Mouse (Mus musculus) liver, embryonic 14.5 days (tissue): ENCODE data around the gene Trip4. TPM values are rescaled to one million over a fixed set of nuclear protein-coding genes. Genes with fewer than 3 reads are reported as not detected.
A peak's percentile ranks its signal among the peaks of the same experiment; 100 is the strongest.

ENCODE experiments used
- ATAC-seq: fragments of 200-750 bp; cut with Nextera tagmentation; 2 replicates; pipeline ENCODE4 v1.8.0; 2017; ENCODE audit warnings: moderate number of reproducible peaks, mild to moderate bottlenecking, moderate library complexity; ENCODE audit not compliant: insufficient read depth
- DNase-seq, 3 experiments: peaks; one replicate each; pipeline ENCODE4 v3.0.0-alpha.2; 2012 to 2013; ENCODE audit warnings: low read depth in 3 of 3, low spot score in 3 of 3
- H3K27ac ChIP-seq: fragments of 300-500 bp; sonication (generic); 2 replicates; pipeline ENCODE4 v1.5.1; 2014; ENCODE audit warnings: moderate library complexity, mild to moderate bottlenecking, control low read depth, inconsistent platforms
- H3K27me3 ChIP-seq: fragments of 300-500 bp; sonication (generic); 2 replicates; pipeline ENCODE4 v1.6.1; 2014; ENCODE audit warnings: mild to moderate bottlenecking, low read length, moderate library complexity; ENCODE audit not compliant: control insufficient read depth, insufficient read depth
- H3K36me3 ChIP-seq: fragments of 300-500 bp; sonication (generic); replicated peaks from 2 replicates; pipeline ENCODE4 v1.6.1; 2014; ENCODE audit warnings: low read depth; ENCODE audit not compliant: control insufficient read depth, insufficient read depth
- H3K4me1 ChIP-seq, 2 experiments: fragments of 200-500 bp in 1 of 2; fragments of 300-500 bp in 1 of 2; sonication (generic) in 1 of 2; replicated peaks; 2 replicates each; pipeline ENCODE4 v1.6.1; 2012 to 2014; ENCODE audit warnings: antibody characterized with exemption in 1 of 2, inconsistent platforms in 1 of 2, low read length in 1 of 2; ENCODE audit not compliant: control insufficient read depth in 2 of 2, insufficient read depth in 2 of 2
- H3K4me2 ChIP-seq: fragments of 300-500 bp; sonication (generic); 2 replicates; pipeline ENCODE4 v1.6.1; 2014; ENCODE audit warnings: low read depth, mild to moderate bottlenecking, control low read depth, moderate library complexity
- H3K4me3 ChIP-seq, 2 experiments: fragments of 200-500 bp in 1 of 2; fragments of 300-500 bp in 1 of 2; sonication (generic) in 1 of 2; 2 replicates each; pipeline ENCODE4 v1.5.1; 2012 to 2014; ENCODE audit warnings: low read depth in 2 of 2, low read length in 2 of 2, mild to moderate bottlenecking in 2 of 2, control low read depth in 1 of 2, inconsistent platforms in 1 of 2, moderate library complexity in 1 of 2; ENCODE audit not compliant: insufficient read depth in 1 of 2
- H3K9ac ChIP-seq: fragments of 300-500 bp; sonication (generic); replicated peaks from 2 replicates; pipeline ENCODE4 v1.6.1; 2014; ENCODE audit warnings: mild to moderate bottlenecking, control low read depth, moderate library complexity
- H3K9me3 ChIP-seq: fragments of 300-500 bp; sonication (generic); 2 replicates; pipeline ENCODE4 v1.6.1; 2016; ENCODE audit warnings: low read length, mixed read lengths; ENCODE audit not compliant: control insufficient read depth
- CTCF ChIP-seq: IDR thresholded peaks from 2 replicates; pipeline ENCODE4 v1.5.1; 2016; ENCODE audit warnings: antibody characterized with exemption, low read depth, control low read depth
- EP300 ChIP-seq: IDR thresholded peaks from 2 replicates; pipeline ENCODE4 v1.6.1; 2016; ENCODE audit warnings: antibody characterized with exemption, low read depth
- WGBS: fragments of 180-500 bp; shearing (Covaris S2); extraction: QIAGEN DNeasy Blood & Tissue Kit; methylation state at CpG from one replicate; pipeline ENCODE4 v1.1.7; 2014; ENCODE audit not compliant: insufficient replicate concordance; 5-methylcytosine and 5-hydroxymethylcytosine counted together
- polyA plus RNA-seq, 2 experiments: library from polyadenylated mRNA; depleted of rRNA in 1 of 2; stranded (reverse) in 1 of 2; unstranded in 1 of 2; fragments of >200 nt; fragmentation: Nextera tagmentation in 1 of 2; extraction: Ambion mirVana in 1 of 2; gene quantifications; 2 replicates each; pipeline versions ENCODE4 v1.2.1 to v1.2.3; 2012 to 2014

Gene Trip4
- polyA plus RNA-seq, 2 experiments: 4.6 to 9.9 TPM

- peak in 2 of 3 experiments; percentile 4 to 20 for DNase-seq
- no peaks in the 10 kb centered on the region for H3K27me3 ChIP-seq
- peak; percentile 53; the same call in 1 of the 2 replicates for ATAC-seq
- WGBS: 44% methylated on average over 1 of the region's 1 CpGs
- H3K27ac ChIP-seq: no peak overlapping the region
- no peaks in the 10 kb centered on the region for H3K36me3 ChIP-seq
- no peak for TF ChIP-seq CTCF
- peak; percentile 40; the same call in 1 of the 2 replicates for TF ChIP-seq EP300
- H3K4me3 ChIP-seq: no peak overlapping the region
- H3K4me1 ChIP-seq: peaks cover 9 to 12% of the 10 kb centered on the region in 2 experiments
- no peak overlapping the region for H3K9ac ChIP-seq
- no peaks in the 10 kb centered on the region for H3K9me3 ChIP-seq
- no peak overlapping the region for H3K4me2 ChIP-seq
These were observed 8.4 kb upstream of the Trip4 start for GRCm38 (mm10) chr9:65917015-65917414.

DNA sequence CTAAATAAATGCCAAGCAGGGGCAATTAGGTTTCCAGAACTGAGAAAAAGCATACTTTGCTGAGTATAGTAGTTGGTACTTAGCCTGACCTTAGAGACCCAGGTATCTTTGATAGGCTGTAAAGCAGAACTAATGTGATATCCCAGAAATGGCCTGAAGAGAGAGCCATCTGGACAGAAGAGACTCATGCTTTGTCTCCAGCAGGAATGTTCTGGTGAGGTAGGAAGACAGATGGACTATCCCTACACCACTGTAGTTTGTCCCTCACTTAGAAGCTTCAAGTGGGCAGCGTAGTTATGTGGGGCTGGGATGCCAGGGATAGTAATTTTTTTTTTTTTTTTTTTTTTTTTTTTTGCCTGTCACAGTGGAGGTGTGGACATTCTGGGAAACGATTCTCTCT, 5.4 kb upstream of the Trip4 start:
- Histone ChIP-seq H3K27me3 (no peaks in the 10 kb centered on the region), H3K9ac (no peak overlapping the region), H3K4me1 (peaks cover 11 to 21% of the 10 kb centered on the region in 2 experiments), H3K36me3 (no peaks in the 10 kb centered on the region), H3K4me3 (no peak overlapping the region), H3K9me3 (no peaks in the 10 kb centered on the region), H3K4me2 (no peak overlapping the region), H3K27ac (no peak overlapping the region)
- DNase-seq (no peak), ATAC-seq (no peak)
- TF ChIP-seq CTCF: no peak
- TF ChIP-seq EP300: no peak
- WGBS: 76% methylated on average over 2 of the region's 2 CpGs

DNA sequence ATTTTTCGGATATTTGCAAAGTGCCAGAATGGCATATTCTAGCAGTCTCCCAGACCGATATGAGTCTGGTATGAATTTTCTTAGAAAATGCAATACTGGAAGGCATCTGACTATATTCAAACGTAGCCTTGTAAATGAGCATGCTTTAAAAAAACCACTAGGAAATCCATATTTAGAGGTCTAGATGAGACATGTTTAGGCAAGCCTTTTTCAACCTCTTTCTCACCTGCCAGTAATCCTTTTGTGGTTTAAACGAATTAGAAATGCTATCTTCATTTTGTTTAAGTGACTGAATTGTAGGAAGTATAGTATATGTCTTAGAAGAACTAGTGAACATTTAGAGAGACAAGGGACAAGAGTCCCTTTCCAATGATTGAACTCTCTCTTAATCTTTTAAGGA, 1.2 kb upstream of the Trip4 start:
- peak overlapping the region; percentile 95 for H3K4me2 ChIP-seq
- no peak for TF ChIP-seq EP300
- no peak for TF ChIP-seq CTCF
- H3K4me3 ChIP-seq: peak overlapping the region; percentile 92 to 93
- ATAC-seq (no peak), DNase-seq (no peak)
- H3K9ac ChIP-seq: peak overlapping the region; percentile 84
- H3K27me3 ChIP-seq: no peaks in the 10 kb centered on the region
- peak overlapping the region; percentile 75 for H3K27ac ChIP-seq
- 2% methylated on average over 4 of the region's 4 CpGs for WGBS
- H3K36me3 ChIP-seq: peaks cover 8% of the 10 kb centered on the region
- H3K9me3 ChIP-seq: no peaks in the 10 kb centered on the region
- peaks cover 8 to 9% of the 10 kb centered on the region in 2 experiments for H3K4me1 ChIP-seq

- Histone ChIP-seq H3K4me1 (peaks cover 8 to 9% of the 10 kb centered on the region in 2 experiments), H3K9me3 (no peaks in the 10 kb centered on the region), H3K36me3 (peaks cover 8% of the 10 kb centered on the region), H3K4me2 (peak overlapping the region; percentile 95), H3K4me3 (peak overlapping the region; percentile 92 to 93), H3K27ac (peak overlapping the region; percentile 75), H3K27me3 (no peaks in the 10 kb centered on the region), H3K9ac (peak overlapping the region; percentile 84)
- WGBS: under 1% methylated on average over 32 of the region's 34 CpGs
- ATAC-seq: peak; percentile 62
- peak in 1 of 3 experiments; percentile 17 for DNase-seq
- TF ChIP-seq CTCF (peak; percentile 38; the same call in 1 of the 2 replicates), EP300 (no peak)
These were observed 757 bp upstream of the Trip4 start for GRCm38 (mm10) chr9:65909301-65909801.

GRCm38 (mm10) chr9:65903419-65903818, 5.2 kb downstream of the Trip4 start:
- Histone ChIP-seq H3K9ac (no peak overlapping the region), H3K36me3 (peaks cover 31% of the 10 kb centered on the region), H3K4me1 (peaks cover 0 to 5% of the 10 kb centered on the region in 2 experiments; a peak in 1 of 4 replicates), H3K9me3 (no peaks in the 10 kb centered on the region), H3K4me2 (no peak overlapping the region), H3K27me3 (no peaks in the 10 kb centered on the region), H3K4me3 (no peak overlapping the region), H3K27ac (no peak overlapping the region)
- DNase-seq (no peak), ATAC-seq (no peak)
- peak; percentile 63 for TF ChIP-seq CTCF
- no peak for TF ChIP-seq EP300
